Mouse (Mus musculus): ENCODE measurements at regions not wholly inside any gene's neighbourhood (a gene's known extent, or its start where the extent isn't known, plus 50 kb on each side); places are given as distances from the start of the nearest gene placed in this dataset.

DNA sequence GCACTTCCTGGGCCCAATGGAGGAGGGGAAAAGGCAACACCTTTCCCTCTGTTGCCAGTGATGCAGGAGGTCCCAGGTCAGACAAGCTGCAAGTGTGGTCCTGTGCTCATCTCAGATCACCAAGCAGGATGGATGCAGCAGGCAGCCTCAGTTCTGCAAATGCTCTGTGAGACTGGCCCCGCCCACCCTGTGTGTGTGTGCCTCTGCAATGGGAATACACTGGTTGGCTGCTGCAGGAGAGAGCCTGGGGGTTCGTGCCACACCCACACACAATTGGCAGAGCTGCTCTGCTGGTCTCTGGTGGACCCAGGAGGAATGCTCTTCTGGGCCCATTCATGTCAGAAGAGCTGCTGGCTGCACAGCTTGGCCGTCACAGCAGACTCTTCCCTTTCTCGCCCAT is 102.2 kb upstream of the Igsf21 start:
- Histone ChIP-seq H3K4me3 (replicated peaks) (no peak overlapping the region), H3K9ac (no peak overlapping the region), H3K9me3 (no peaks in the 10 kb centered on the region), H3K27ac (no peak overlapping the region), H3K4me2 (replicated peaks) (no peak overlapping the region), H3K36me3 (no peaks in the 10 kb centered on the region), H3K4me1 (replicated peaks) (no peaks in the 10 kb centered on the region), H3K27me3 (replicated peaks) (no peaks in the 10 kb centered on the region)
- WGBS: 52% methylated on average over 4 of the region's 4 CpGs
- ATAC-seq: no peak

DNA sequence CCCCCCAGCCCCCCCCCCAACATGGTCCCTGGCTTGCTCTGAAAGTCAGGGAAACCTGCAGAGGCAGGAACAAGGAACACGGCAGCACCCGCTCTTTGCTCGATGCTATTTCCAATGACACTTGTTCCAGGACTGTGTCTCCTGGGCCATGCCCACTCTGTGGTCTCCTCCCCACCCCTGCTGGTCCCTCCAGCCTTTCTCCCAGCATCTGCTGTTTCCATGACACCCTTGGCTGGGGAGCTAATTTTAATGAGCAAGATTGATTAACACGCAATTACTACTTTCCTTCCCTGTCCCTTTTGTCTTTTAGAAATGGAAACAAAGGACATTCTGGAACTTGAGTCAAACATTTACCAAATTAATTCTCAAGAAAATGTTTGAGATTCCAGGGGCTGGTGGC is 83.6 kb upstream of the Igsf21 start:
- H3K27ac ChIP-seq: no peak overlapping the region
- WGBS: 89% methylated on average over 4 of the region's 4 CpGs
- H3K9me3 ChIP-seq: no peaks in the 10 kb centered on the region
- no peak overlapping the region for H3K4me2 ChIP-seq (replicated peaks)
- no peaks in the 10 kb centered on the region for H3K4me1 ChIP-seq (replicated peaks)
- ATAC-seq: no peak
- no peak overlapping the region for H3K4me3 ChIP-seq (replicated peaks)
- H3K9ac ChIP-seq: no peak overlapping the region
- no peaks in the 10 kb centered on the region for H3K36me3 ChIP-seq
- H3K27me3 ChIP-seq (replicated peaks): no peaks in the 10 kb centered on the region

- Histone ChIP-seq H3K27me3 (replicated peaks) (no peaks in the 10 kb centered on the region), H3K36me3 (no peaks in the 10 kb centered on the region), H3K9ac (no peak overlapping the region), H3K4me3 (replicated peaks) (no peak overlapping the region), H3K9me3 (no peaks in the 10 kb centered on the region), H3K4me1 (replicated peaks) (no peaks in the 10 kb centered on the region), H3K4me2 (replicated peaks) (no peak overlapping the region), H3K27ac (no peak overlapping the region)
- WGBS: 22% methylated on average over 10 of the region's 10 CpGs
- ATAC-seq: no peak
Measured at GRCm38 (mm10) chr4:140326706-140327440, 80.3 kb upstream of the Igsf21 start.

DNA sequence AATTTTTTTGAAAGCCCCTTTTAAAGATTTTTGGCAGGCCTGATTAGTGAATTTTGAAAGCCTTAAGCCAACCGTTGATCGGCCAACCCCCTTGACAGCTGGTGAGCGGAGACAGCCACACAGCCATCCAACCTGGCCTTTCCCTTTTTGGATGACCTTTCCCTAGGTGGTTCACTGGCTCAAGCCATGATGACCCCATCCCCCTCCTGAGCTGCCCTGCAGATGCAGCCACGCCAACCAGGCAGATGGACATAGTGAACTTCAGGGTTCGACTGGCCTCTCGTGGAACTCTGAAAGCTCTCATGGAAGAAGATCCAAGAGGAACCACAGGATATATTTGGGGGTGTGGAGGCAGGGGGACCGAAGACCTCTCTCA is 79.1 kb upstream of the Igsf21 start:
- WGBS: 88% methylated on average over 7 of the region's 7 CpGs
- no peaks in the 10 kb centered on the region for H3K9me3 ChIP-seq
- no peak overlapping the region for H3K27ac ChIP-seq
- H3K36me3 ChIP-seq: no peaks in the 10 kb centered on the region
- H3K4me1 ChIP-seq (replicated peaks): no peaks in the 10 kb centered on the region
- H3K9ac ChIP-seq: no peak overlapping the region
- no peak overlapping the region for H3K4me3 ChIP-seq (replicated peaks)
- no peak for ATAC-seq
- H3K4me2 ChIP-seq (replicated peaks): no peak overlapping the region
- H3K27me3 ChIP-seq (replicated peaks): no peaks in the 10 kb centered on the region

DNA sequence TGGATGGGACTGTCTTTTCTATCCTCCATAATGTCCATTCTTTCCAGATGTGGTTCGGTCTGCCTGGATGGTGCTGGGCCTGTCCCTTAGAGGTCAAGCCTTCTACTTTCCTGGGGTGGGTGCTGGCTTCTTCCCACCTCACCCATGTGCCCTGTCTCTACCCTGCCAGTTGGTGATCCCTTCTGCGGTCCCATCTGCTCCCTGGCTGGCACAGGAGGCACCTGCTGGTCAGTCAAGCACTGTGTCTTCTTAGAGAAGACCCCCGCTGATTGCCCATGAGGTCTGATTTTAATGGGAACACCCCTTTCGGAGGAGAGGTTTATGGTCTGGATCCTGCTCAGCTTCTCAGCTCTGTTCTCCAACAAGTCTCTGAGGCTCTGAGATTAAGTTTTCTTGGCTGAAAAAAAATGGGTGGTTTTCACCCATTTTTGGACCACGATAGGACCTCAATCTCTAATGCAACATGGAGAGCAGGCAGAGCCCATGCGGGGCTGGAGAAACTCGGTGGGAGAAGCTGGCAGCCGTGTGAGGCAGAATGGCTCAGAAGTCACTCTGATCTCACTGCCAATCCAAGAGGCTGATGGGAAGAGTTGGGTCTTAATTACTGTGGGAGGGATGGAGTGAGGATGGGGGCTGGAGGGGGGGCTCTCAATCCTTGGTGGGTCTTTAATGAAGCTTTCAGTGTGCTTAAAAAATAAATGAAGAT is 78.5 kb upstream of the Igsf21 start:
- Histone ChIP-seq H3K27me3 (replicated peaks) (no peaks in the 10 kb centered on the region), H3K4me1 (replicated peaks) (no peaks in the 10 kb centered on the region), H3K9ac (no peak overlapping the region), H3K36me3 (no peaks in the 10 kb centered on the region), H3K4me3 (replicated peaks) (no peak overlapping the region), H3K4me2 (replicated peaks) (no peak overlapping the region), H3K9me3 (no peaks in the 10 kb centered on the region), H3K27ac (no peak overlapping the region)
- ATAC-seq: no peak
- WGBS: 81% methylated on average over 8 of the region's 8 CpGs

DNA sequence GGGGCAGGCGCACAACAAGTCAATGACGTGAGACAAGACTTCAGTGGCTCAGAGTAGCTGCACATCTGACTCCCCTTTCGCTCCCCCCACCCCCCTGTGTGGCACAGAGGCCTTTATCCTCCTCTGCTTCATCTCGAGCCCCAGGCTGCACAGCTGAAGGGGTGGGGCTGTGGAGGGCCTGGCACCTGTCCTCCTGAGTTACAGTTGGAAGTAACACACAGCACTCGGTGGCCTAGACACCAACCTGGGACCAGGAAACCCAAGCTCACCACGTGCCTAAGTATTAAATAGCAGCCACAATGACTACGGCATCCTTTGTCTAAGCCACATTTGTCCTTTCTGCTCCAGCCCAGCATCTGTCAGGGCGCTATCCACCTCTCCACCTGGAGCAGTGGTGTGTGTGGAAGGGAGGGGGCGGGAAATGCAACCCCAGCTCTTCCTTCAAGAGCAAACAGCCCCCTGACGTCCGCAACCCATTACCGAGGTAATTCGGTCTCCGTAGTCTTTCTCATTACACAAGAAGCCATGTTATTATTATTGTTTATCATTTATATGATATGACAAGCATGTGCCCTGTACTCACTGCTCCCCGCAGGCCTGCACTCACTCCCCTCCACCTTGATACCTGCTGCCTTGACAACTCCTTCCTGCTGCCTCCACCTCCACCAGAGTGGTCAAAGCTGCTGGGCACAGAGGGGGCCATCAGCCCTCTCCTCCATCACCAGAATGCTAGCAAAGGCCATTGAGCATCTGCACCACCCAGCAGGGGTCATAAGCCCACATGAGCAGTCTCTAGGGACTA is 73.7 kb upstream of the Igsf21 start:
- Histone ChIP-seq H3K4me1 (replicated peaks) (no peaks in the 10 kb centered on the region), H3K27me3 (replicated peaks) (no peaks in the 10 kb centered on the region), H3K9ac (no peak overlapping the region), H3K36me3 (no peaks in the 10 kb centered on the region), H3K4me2 (replicated peaks) (no peak overlapping the region), H3K9me3 (no peaks in the 10 kb centered on the region), H3K27ac (no peak overlapping the region), H3K4me3 (replicated peaks) (no peak overlapping the region)
- 79% methylated on average over 15 of the region's 15 CpGs for WGBS
- ATAC-seq: no peak

GRCm38 (mm10) chr4:140312635-140313034 is 66.1 kb upstream of the Igsf21 start:
- ATAC-seq: no peak
- no peaks in the 10 kb centered on the region for H3K4me1 ChIP-seq (replicated peaks)
- no peaks in the 10 kb centered on the region for H3K9me3 ChIP-seq
- no peak overlapping the region for H3K4me2 ChIP-seq (replicated peaks)
- no peak overlapping the region for H3K27ac ChIP-seq
- 81% methylated on average over 16 of the region's 16 CpGs for WGBS
- H3K27me3 ChIP-seq (replicated peaks): no peaks in the 10 kb centered on the region
- H3K9ac ChIP-seq: no peak overlapping the region
- no peaks in the 10 kb centered on the region for H3K36me3 ChIP-seq
- no peak overlapping the region for H3K4me3 ChIP-seq (replicated peaks)

GRCm38 (mm10) chr4:140307481-140307880 is 60.9 kb upstream of the Igsf21 start:
- Histone ChIP-seq H3K9ac (no peak overlapping the region), H3K36me3 (no peaks in the 10 kb centered on the region), H3K4me3 (replicated peaks) (no peak overlapping the region), H3K4me1 (replicated peaks) (no peaks in the 10 kb centered on the region), H3K4me2 (replicated peaks) (no peak overlapping the region), H3K27me3 (replicated peaks) (no peaks in the 10 kb centered on the region), H3K27ac (no peak overlapping the region), H3K9me3 (no peaks in the 10 kb centered on the region)
- no peak for ATAC-seq
- 85% methylated on average over 8 of the region's 8 CpGs for WGBS

DNA sequence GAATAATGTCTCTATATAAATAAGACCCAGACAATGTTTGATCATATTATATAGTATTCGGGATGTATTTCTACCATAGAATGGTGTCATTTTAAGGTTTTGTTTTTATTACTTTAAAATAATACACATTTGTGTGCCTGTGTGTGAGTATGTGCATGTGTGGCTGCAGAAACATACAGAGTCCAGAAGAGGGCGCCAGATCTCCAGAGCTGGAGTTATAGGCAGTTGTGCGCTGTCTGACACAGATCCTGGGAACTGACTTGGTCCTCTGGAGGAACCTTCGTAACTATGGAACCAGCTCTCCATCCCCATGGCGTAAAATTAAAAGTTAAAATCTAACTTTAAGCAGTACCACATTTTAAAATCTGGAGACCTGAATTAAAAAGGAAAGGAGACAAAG is 58.4 kb upstream of the Igsf21 start:
- Histone ChIP-seq H3K4me2 (replicated peaks) (no peak overlapping the region), H3K9ac (no peak overlapping the region), H3K36me3 (no peaks in the 10 kb centered on the region), H3K4me3 (replicated peaks) (no peak overlapping the region), H3K4me1 (replicated peaks) (no peaks in the 10 kb centered on the region), H3K27me3 (replicated peaks) (no peaks in the 10 kb centered on the region), H3K27ac (no peak overlapping the region), H3K9me3 (no peaks in the 10 kb centered on the region)
- ATAC-seq: no peak
- 80% methylated on average over 5 of the region's 5 CpGs for WGBS

DNA sequence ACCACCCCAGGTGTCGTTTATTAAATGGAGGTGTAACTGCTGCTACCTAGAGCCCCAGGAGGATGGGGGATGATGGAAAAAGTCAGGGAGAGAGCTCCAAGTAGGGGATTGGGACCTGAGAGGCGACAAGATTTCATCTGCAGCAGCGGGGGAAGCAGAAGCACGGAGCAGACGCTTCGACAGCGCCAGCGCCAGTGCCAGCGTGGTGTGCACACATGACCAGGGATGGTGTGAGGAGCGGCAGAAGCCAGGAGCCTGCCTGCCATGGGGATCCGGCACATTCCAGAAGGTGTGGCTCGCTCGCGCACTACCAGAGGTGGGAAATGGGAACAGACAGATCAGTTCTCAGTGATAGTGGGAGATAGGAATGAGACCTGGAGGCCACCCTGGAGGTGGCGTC is 55.1 kb upstream of the Igsf21 start:
- Histone ChIP-seq H3K4me2 (replicated peaks) (no peak overlapping the region), H3K4me3 (replicated peaks) (no peak overlapping the region), H3K9ac (no peak overlapping the region), H3K27me3 (replicated peaks) (no peaks in the 10 kb centered on the region), H3K36me3 (no peaks in the 10 kb centered on the region), H3K4me1 (replicated peaks) (no peaks in the 10 kb centered on the region), H3K27ac (no peak overlapping the region), H3K9me3 (no peaks in the 10 kb centered on the region)
- no peak for ATAC-seq
- WGBS: 82% methylated on average over 15 of the region's 15 CpGs

DNA sequence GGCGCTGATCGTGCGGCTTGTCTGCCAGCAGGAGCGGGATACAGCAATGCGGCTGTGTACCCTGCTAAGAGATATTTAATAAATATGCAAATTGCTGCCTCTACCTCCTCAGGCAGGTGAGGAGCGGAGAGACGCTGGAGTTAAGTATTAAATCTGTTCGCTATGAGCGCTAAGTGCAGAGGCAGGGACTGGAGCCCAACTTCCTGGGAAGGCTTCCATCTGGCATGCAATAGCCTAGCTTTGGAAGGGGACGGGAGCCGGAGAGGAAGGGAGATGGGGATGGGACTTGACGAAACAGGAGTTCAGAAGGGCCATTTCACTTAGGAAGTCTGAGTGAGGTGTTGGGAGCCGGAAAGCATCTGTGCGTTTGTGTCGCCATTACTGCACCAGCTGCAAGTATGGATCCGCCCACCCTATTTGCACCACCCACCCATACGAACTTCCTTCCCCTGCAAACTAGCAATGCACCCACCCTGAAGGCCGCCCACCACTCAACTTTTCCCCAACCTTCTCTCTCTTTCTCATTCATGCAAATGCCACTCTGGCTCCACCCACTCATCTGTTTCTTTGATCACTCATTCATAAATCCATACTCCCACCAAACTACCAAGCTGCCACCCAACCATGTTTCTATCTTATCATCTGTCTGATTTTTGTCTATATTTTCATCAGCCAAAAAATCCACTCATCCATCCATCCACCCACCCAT is 51.5 kb upstream of the Igsf21 start:
- no peaks in the 10 kb centered on the region for H3K36me3 ChIP-seq
- 74% methylated on average over 18 of the region's 18 CpGs for WGBS
- no peak for ATAC-seq

More for the DNA sequence above, 51.5 kb upstream of the Igsf21 start:
- Histone ChIP-seq H3K9ac (no peak overlapping the region), H3K9me3 (no peaks in the 10 kb centered on the region), H3K27ac (no peak overlapping the region), H3K27me3 (replicated peaks) (no peaks in the 10 kb centered on the region), H3K4me2 (replicated peaks) (no peak overlapping the region), H3K4me1 (replicated peaks) (no peaks in the 10 kb centered on the region), H3K4me3 (replicated peaks) (no peak overlapping the region)

Data from intestine, embryonic 15.5 days (tissue).